Mouse (Mus musculus): Measurements from ENCODE around the gene Smpd2.

The Smpd2 gene

GRCm38 (mm10) chr10:41489708-41490517 is at the start of gene Smpd2, which contains the start of gene Ppil6:
TSS of gene Smpd2 (minus strand) at chr10:41490369.
TSS of gene Ppil6 (plus strand) at chr10:41490439.
- DNase-seq (ENCODE audit: low read depth, low spot score), result peak; percentile 87

- no peak for DNase-seq (ENCODE audit: low read depth, low spot score)
Observed at GRCm38 (mm10) chr10:41538986-41539385, 48.8 kb upstream of the Smpd2 start.

GRCm38 (mm10) chr10:41537983-41538330 is 47.8 kb upstream of the Smpd2 start:
- DNase-seq (ENCODE audit: low read depth, low spot score), result no peak

GRCm38 (mm10) chr10:41537226-41537982 is 47.2 kb upstream of the Smpd2 start:
- no peak for DNase-seq (ENCODE audit: low read depth, low spot score)

- no peak for DNase-seq (ENCODE audit: low read depth, low spot score)
Observed at GRCm38 (mm10) chr10:41536714-41537113, 46.5 kb upstream of the Smpd2 start.

GRCm38 (mm10) chr10:41535991-41536390 is 45.8 kb upstream of the Smpd2 start:
- DNase-seq (ENCODE audit: low read depth, low spot score), result peak; percentile 18

GRCm38 (mm10) chr10:41529972-41530371 is 39.8 kb upstream of the Smpd2 start:
- no peak for DNase-seq (ENCODE audit: low read depth, low spot score)

- no peak for DNase-seq (ENCODE audit: low read depth, low spot score)
Observed at GRCm38 (mm10) chr10:41525696-41526095, 35.5 kb upstream of the Smpd2 start.

- no peak for DNase-seq (ENCODE audit: low read depth, low spot score)
Observed at GRCm38 (mm10) chr10:41523386-41523785, 33.2 kb upstream of the Smpd2 start.

- DNase-seq (ENCODE audit: low read depth, low spot score), result no peak
Observed at GRCm38 (mm10) chr10:41520410-41520673, 30.2 kb upstream of the Smpd2 start.

GRCm38 (mm10) chr10:41519640-41520409 is 29.7 kb upstream of the Smpd2 start:
- DNase-seq (ENCODE audit: low read depth, low spot score), result peak; percentile 62

- DNase-seq (ENCODE audit: low read depth, low spot score), result peak; percentile 86
Observed at GRCm38 (mm10) chr10:41518981-41519618, 28.9 kb upstream of the Smpd2 start, which contains the start of gene Cd164. TSS of gene Cd164 (plus strand) at chr10:41519414.

GRCm38 (mm10) chr10:41518508-41518980 is 28.4 kb upstream of the Smpd2 start:
- peak; percentile 93 for DNase-seq (ENCODE audit: low read depth, low spot score)

- DNase-seq (ENCODE audit: low read depth, low spot score), result peak; percentile 20
Observed at GRCm38 (mm10) chr10:41514921-41515320, 24.8 kb upstream of the Smpd2 start.

- no peak for DNase-seq (ENCODE audit: low read depth, low spot score)
Observed at GRCm38 (mm10) chr10:41514301-41514700, 24.1 kb upstream of the Smpd2 start.

GRCm38 (mm10) chr10:41509160-41509559 is 19.0 kb upstream of the Smpd2 start:
- DNase-seq (ENCODE audit: low read depth, low spot score), result peak; percentile 45

- peak; percentile 92 for DNase-seq (ENCODE audit: low read depth, low spot score)
Observed at GRCm38 (mm10) chr10:41505446-41505845, 15.3 kb upstream of the Smpd2 start.

GRCm38 (mm10) chr10:41504996-41505395 is 14.8 kb upstream of the Smpd2 start:
- no peak for DNase-seq (ENCODE audit: low read depth, low spot score)

- peak; percentile 70 for DNase-seq (ENCODE audit: low read depth, low spot score)
Observed at GRCm38 (mm10) chr10:41500941-41501340, 10.8 kb upstream of the Smpd2 start.

GRCm38 (mm10) chr10:41491111-41491510 is 942 bp upstream of the Smpd2 start:
- no peak for DNase-seq (ENCODE audit: low read depth, low spot score)

- DNase-seq (ENCODE audit: low read depth, low spot score), result no peak
Observed at GRCm38 (mm10) chr10:41490518-41490873, 327 bp upstream of the Smpd2 start.

GRCm38 (mm10) chr10:41489294-41489693 is 875 bp downstream of the Smpd2 start:
- DNase-seq (ENCODE audit: low read depth, low spot score), result no peak
